Mouse (Mus musculus) heart, embryonic 10.5 days (tissue): ENCODE results near the gene Vegfd. TPM values are rescaled to one million over a fixed set of nuclear protein-coding genes. Genes with fewer than 3 reads are reported as not detected.

Experiments used
- DNase-seq: peaks from one replicate; pipeline ENCODE4 v3.0.0-alpha.2; 2017; ENCODE audit warnings: low spot score
- H3K27ac ChIP-seq: fragments of 300-500 bp; sonication (generic); 2 replicates; pipeline ENCODE4 v1.5.1; 2016; ENCODE audit warnings: mild to moderate bottlenecking
- H3K27me3 ChIP-seq: fragments of 300-500 bp; sonication (generic); 2 replicates; pipeline ENCODE4 v1.6.1; 2016; ENCODE audit warnings: mild to moderate bottlenecking; ENCODE audit not compliant: poor library complexity, insufficient read depth, severe bottlenecking
- H3K36me3 ChIP-seq: fragments of 300-500 bp; sonication (generic); 2 replicates; pipeline ENCODE4 v1.6.1; 2016; ENCODE audit warnings: mild to moderate bottlenecking, moderate library complexity
- H3K4me1 ChIP-seq: fragments of 300-500 bp; sonication (generic); 2 replicates; pipeline ENCODE4 v1.6.1; 2016; ENCODE audit warnings: mild to moderate bottlenecking
- H3K4me3 ChIP-seq: fragments of 300-500 bp; sonication (generic); 2 replicates; pipeline ENCODE4 v1.5.1; 2016; ENCODE audit warnings: mild to moderate bottlenecking, moderate library complexity
- H3K9me3 ChIP-seq: fragments of 300-500 bp; sonication (generic); 2 replicates; pipeline ENCODE4 v1.6.1; 2016; ENCODE audit warnings: mild to moderate bottlenecking, moderate library complexity
- WGBS: fragments of 180-500 bp; shearing (Covaris S2); methylation state at CpG from one replicate; pipeline ENCODE4 v1.1.7; 2016; 5-methylcytosine and 5-hydroxymethylcytosine counted together
- polyA plus RNA-seq: library from polyadenylated mRNA; unstranded; fragments of >200 nt; fragmentation: Nextera tagmentation; extraction: Ambion mirVana; gene quantifications from 2 replicates; pipeline ENCODE4 v1.2.1, GENCODE M21; 2016

Gene Vegfd
- 1.0 and 1.2 TPM in 2 replicates for polyA plus RNA-seq

- no peaks in the 10 kb centered on the region for H3K27me3 ChIP-seq
- 20% methylated on average over 3 of the region's 3 CpGs for WGBS
- H3K27ac ChIP-seq: no peak within 1 kb of the TSS
- no peak for DNase-seq
- no peaks in the 10 kb centered on the region for H3K36me3 ChIP-seq
- no peaks in the 10 kb centered on the region for H3K9me3 ChIP-seq
- no peaks in the 10 kb centered on the region for H3K4me1 ChIP-seq
- no peak within 1 kb of the TSS for H3K4me3 ChIP-seq
Measured at GRCm38 (mm10) chrX:164373081-164373480, at the start of gene Vegfd. Vegfd (plus strand) TSS chrX:164373378.

GRCm38 (mm10) chrX:164323391-164323913 is 49.7 kb upstream of the Vegfd start:
- H3K27me3 ChIP-seq: no peaks in the 10 kb centered on the region
- H3K27ac ChIP-seq: no peak overlapping the region
- no peaks in the 10 kb centered on the region for H3K4me1 ChIP-seq
- H3K9me3 ChIP-seq: no peaks in the 10 kb centered on the region
- H3K36me3 ChIP-seq: no peaks in the 10 kb centered on the region
- H3K4me3 ChIP-seq: no peak overlapping the region
- 66% methylated on average over 4 of the region's 4 CpGs for WGBS
- no peak for DNase-seq

GRCm38 (mm10) chrX:164330351-164330750 is 42.8 kb upstream of the Vegfd start:
- Histone ChIP-seq H3K27ac (no peak overlapping the region), H3K4me1 (no peaks in the 10 kb centered on the region), H3K4me3 (no peak overlapping the region), H3K27me3 (no peaks in the 10 kb centered on the region), H3K9me3 (no peaks in the 10 kb centered on the region), H3K36me3 (no peaks in the 10 kb centered on the region)
- WGBS: 84% methylated on average over 2 of the region's 2 CpGs
- no peak for DNase-seq

GRCm38 (mm10) chrX:164330766-164331165 is 42.4 kb upstream of the Vegfd start:
- Histone ChIP-seq H3K4me3 (no peak overlapping the region), H3K36me3 (no peaks in the 10 kb centered on the region), H3K9me3 (no peaks in the 10 kb centered on the region), H3K27ac (no peak overlapping the region), H3K27me3 (no peaks in the 10 kb centered on the region), H3K4me1 (no peaks in the 10 kb centered on the region)
- no peak for DNase-seq
- WGBS: 70% methylated on average over 3 of the region's 3 CpGs

GRCm38 (mm10) chrX:164338591-164338990 is 34.6 kb upstream of the Vegfd start:
- Histone ChIP-seq H3K27ac (no peak overlapping the region), H3K4me1 (no peaks in the 10 kb centered on the region), H3K27me3 (no peaks in the 10 kb centered on the region), H3K9me3 (no peaks in the 10 kb centered on the region), H3K4me3 (no peak overlapping the region), H3K36me3 (no peaks in the 10 kb centered on the region)
- DNase-seq: no peak
- 85% methylated on average over 4 of the region's 4 CpGs for WGBS

- H3K4me3 ChIP-seq: no peak overlapping the region
- no peaks in the 10 kb centered on the region for H3K27me3 ChIP-seq
- no peak overlapping the region for H3K27ac ChIP-seq
- 86% methylated on average over 4 of the region's 4 CpGs for WGBS
- no peaks in the 10 kb centered on the region for H3K36me3 ChIP-seq
- no peak for DNase-seq
- no peaks in the 10 kb centered on the region for H3K9me3 ChIP-seq
- H3K4me1 ChIP-seq: no peaks in the 10 kb centered on the region
Measured at GRCm38 (mm10) chrX:164345359-164345938, 27.7 kb upstream of the Vegfd start.

- no peaks in the 10 kb centered on the region for H3K4me1 ChIP-seq
- 67% methylated on average over 3 of the region's 3 CpGs for WGBS
- DNase-seq: no peak
- H3K27ac ChIP-seq: no peak overlapping the region
- no peaks in the 10 kb centered on the region for H3K27me3 ChIP-seq
- no peaks in the 10 kb centered on the region for H3K9me3 ChIP-seq
- H3K4me3 ChIP-seq: no peak overlapping the region
- no peaks in the 10 kb centered on the region for H3K36me3 ChIP-seq
Measured at GRCm38 (mm10) chrX:164348937-164349336, 24.2 kb upstream of the Vegfd start.

GRCm38 (mm10) chrX:164365153-164365865 is 7.9 kb upstream of the Vegfd start:
- Histone ChIP-seq H3K27ac (no peak overlapping the region), H3K9me3 (no peaks in the 10 kb centered on the region), H3K4me3 (no peak overlapping the region), H3K36me3 (no peaks in the 10 kb centered on the region), H3K4me1 (no peaks in the 10 kb centered on the region), H3K27me3 (no peaks in the 10 kb centered on the region)
- no peak for DNase-seq
- 83% methylated on average over 4 of the region's 4 CpGs for WGBS

- H3K4me1 ChIP-seq: no peaks in the 10 kb centered on the region
- no peak for DNase-seq
- H3K36me3 ChIP-seq: no peaks in the 10 kb centered on the region
- no peaks in the 10 kb centered on the region for H3K9me3 ChIP-seq
- H3K27me3 ChIP-seq: no peaks in the 10 kb centered on the region
- WGBS: 82% methylated on average over 3 of the region's 3 CpGs
- H3K27ac ChIP-seq: no peak overlapping the region
- H3K4me3 ChIP-seq: no peak overlapping the region
Measured at GRCm38 (mm10) chrX:164370576-164370975, 2.6 kb upstream of the Vegfd start.

GRCm38 (mm10) chrX:164374586-164374985 is 1.4 kb downstream of the Vegfd start:
- no peaks in the 10 kb centered on the region for H3K27me3 ChIP-seq
- H3K4me3 ChIP-seq: no peak overlapping the region
- 56% methylated on average over 5 of the region's 5 CpGs for WGBS
- no peaks in the 10 kb centered on the region for H3K9me3 ChIP-seq
- no peak for DNase-seq
- H3K4me1 ChIP-seq: no peaks in the 10 kb centered on the region
- H3K27ac ChIP-seq: no peak overlapping the region
- no peaks in the 10 kb centered on the region for H3K36me3 ChIP-seq

GRCm38 (mm10) chrX:164379721-164380120 is 6.5 kb downstream of the Vegfd start:
- WGBS: 78% methylated on average over 4 of the region's 4 CpGs
- DNase-seq: no peak
- H3K27ac ChIP-seq: no peak overlapping the region
- no peaks in the 10 kb centered on the region for H3K4me1 ChIP-seq
- no peaks in the 10 kb centered on the region for H3K36me3 ChIP-seq
- H3K27me3 ChIP-seq: no peaks in the 10 kb centered on the region
- no peaks in the 10 kb centered on the region for H3K9me3 ChIP-seq
- no peak overlapping the region for H3K4me3 ChIP-seq

- peak overlapping the region; percentile 54 for H3K4me3 ChIP-seq
- no peaks in the 10 kb centered on the region for H3K36me3 ChIP-seq
- DNase-seq: peak; percentile 93
- H3K27ac ChIP-seq: peak overlapping the region; percentile 56
- no peaks in the 10 kb centered on the region for H3K27me3 ChIP-seq
- WGBS: 12% methylated on average over 32 of the region's 33 CpGs
- no peaks in the 10 kb centered on the region for H3K9me3 ChIP-seq
- H3K4me1 ChIP-seq: no peaks in the 10 kb centered on the region
Measured at GRCm38 (mm10) chrX:164381618-164382408, 8.6 kb downstream of the Vegfd start.

- H3K27ac ChIP-seq: no peak overlapping the region
- no peak for DNase-seq
- H3K9me3 ChIP-seq: no peaks in the 10 kb centered on the region
- H3K4me3 ChIP-seq: no peak overlapping the region
- H3K27me3 ChIP-seq: no peaks in the 10 kb centered on the region
- H3K4me1 ChIP-seq: no peaks in the 10 kb centered on the region
- H3K36me3 ChIP-seq: no peaks in the 10 kb centered on the region
- WGBS: 66% methylated on average over 4 of the region's 4 CpGs
Measured at GRCm38 (mm10) chrX:164394091-164394490, 20.9 kb downstream of the Vegfd start.
